Mouse (Mus musculus): ENCODE results near the gene Slc41a2.

Gene Slc41a2

GRCm38 (mm10) chr10:83228626-83229025 lies 109.1 kb downstream of the Slc41a2 start:
- DNase-seq (ENCODE audit: low spot score in 2 of 2), result no peak

GRCm38 (mm10) chr10:83224999-83225398 lies 112.7 kb downstream of the Slc41a2 start:
- DNase-seq (ENCODE audit: low spot score in 2 of 2), result no peak

DNA sequence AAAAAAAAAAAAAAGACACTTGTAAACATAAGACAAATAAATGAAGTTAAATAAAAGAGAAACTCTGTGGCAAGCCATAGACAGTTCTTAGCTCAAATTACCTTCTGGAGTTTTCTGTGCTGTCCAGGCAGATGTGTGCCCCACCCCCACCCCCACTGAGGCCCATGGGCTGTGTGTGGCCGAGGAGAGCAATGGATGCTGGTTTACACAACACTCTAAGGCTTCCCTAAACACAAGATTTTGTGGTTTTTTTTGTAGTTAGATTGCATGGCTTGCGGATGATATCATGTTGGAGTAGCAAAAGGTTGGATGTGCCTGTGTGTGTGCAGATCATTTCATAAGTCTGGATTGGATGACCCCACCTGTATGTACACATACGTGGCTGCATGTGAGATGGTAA lies 116.8 kb downstream of the Slc41a2 start:
- no peak for DNase-seq (ENCODE audit: low spot score in 2 of 2)

- DNase-seq (ENCODE audit: low spot score in 2 of 2), result no peak
Measured at GRCm38 (mm10) chr10:83220217-83220616, 117.5 kb downstream of the Slc41a2 start.

DNA sequence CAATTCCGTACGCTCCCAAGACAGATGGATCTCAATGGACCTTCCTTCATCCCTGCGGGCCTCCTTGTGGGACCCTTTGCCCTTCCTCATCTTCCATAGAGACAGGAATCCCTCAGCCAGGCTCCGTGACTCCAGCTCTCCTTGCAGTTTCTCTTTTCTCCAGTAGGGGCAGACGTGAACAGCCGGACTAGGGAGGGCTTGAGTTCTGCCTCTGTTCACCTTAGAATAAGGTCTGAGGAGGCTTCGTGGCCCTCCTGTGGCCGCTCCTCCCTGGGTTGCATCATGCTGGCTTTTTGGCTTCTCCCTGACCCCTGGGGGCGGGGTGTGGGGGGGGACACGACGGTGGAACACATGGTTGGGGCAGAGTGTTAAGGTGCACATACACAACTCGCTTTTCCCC lies 118.0 kb downstream of the Slc41a2 start:
- DNase-seq (ENCODE audit: low spot score in 2 of 2), result peak; percentile 15 to 30

DNA sequence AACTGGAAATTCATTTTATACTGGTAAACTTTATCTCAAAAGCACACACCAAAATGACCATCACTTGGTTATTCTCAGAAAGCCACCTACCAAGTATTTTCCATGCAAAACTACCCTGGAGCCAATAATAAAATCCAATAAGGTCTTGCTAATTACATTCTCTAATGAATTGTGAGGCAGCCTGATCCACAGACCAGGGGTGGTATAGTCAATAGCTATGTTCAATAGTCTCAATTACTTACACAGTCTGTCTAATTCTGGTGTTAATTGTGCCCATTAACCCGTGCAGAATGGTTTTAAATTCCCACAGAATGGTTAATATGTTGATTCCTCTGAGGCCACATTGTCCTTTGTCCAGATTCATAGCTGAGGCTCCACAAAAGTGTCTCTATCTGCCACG lies 118.9 kb downstream of the Slc41a2 start:
- DNase-seq (ENCODE audit: low spot score in 2 of 2), result no peak

- peak; percentile 28 to 57 for DNase-seq (ENCODE audit: low spot score in 2 of 2)
Measured at GRCm38 (mm10) chr10:83217256-83217655, 120.4 kb downstream of the Slc41a2 start.

DNA sequence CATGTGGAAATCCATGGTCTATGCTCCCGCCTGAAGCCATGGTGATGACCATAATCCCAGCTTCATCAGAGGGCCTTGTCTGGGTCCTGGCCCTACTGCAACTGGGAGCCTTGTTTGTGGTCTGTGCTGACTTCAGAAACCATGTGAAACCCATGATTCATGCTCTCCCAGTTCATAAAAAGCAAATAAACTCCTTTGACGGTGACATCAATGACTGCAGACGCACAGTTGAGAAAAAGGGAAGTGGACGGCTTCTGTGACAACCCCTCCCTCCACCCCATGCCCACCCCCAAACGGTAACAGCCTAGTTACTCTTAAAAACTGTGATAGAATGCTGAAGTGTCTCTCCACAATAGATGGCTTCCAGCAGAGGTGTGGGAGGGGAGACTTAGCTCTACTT lies 122.1 kb downstream of the Slc41a2 start:
- DNase-seq (ENCODE audit: low spot score in 2 of 2), result no peak

DNA sequence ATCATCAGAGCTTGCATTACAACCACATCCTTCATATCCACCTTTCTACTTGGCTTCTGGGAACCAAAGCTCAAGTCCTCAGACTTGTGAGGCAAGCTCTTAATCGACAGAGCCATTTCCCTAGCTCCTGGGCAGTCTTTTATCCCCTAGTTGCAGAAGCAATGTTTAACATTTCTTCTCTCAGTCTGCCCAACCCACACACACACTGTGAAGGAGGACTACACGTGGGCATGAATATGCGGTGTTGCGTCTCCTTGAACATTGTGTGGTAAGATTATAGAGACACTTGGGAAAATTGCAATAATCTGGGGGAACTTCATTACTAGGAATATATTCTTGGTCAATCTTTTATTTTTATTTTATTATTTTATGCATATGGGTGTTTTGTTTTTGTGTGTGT lies 125.1 kb downstream of the Slc41a2 start:
- DNase-seq (ENCODE audit: low spot score in 2 of 2), result no peak

- no peak for DNase-seq (ENCODE audit: low spot score in 2 of 2)
Measured at GRCm38 (mm10) chr10:83210968-83211583, 126.6 kb downstream of the Slc41a2 start.

DNA sequence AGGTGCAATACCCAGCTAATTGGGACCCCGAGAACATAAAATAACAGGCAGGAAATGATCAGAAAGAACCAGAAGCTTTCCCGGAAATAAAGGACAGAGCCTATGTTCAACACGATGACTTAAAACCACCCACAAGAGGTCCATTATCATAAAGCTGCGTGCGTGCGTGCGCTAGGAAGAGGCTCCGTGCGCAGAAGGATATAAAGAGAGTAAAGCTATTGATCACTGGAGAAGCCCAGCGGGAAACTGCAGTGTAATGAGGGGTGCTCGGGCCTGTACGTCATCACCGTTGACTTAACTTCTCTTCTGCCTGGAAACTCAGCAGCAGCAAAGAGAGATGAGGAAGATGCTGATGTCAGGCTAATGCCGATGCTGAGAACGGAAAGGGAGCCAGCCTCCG lies 127.6 kb downstream of the Slc41a2 start:
- no peak for DNase-seq (ENCODE audit: low spot score in 2 of 2)

DNA sequence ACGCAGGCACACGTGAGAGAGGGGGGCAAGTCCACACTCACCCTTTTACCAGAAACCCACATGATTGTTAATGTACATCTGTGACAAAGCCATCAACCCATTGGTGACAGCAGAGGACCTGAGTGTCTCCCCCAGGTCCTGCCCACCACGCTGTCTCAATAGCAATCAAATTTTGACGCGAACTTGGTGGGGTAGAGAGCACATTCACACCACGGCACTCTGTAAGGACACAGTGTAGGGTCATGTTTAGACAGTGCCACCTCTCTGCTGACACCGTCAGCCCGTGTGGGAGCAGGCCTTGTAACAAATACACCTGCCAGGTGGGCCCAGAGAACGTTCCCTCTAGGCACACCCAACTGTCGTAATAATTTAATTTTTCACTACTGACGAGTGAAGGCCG lies 128.3 kb downstream of the Slc41a2 start:
- DNase-seq (ENCODE audit: low spot score in 2 of 2), result no peak

DNA sequence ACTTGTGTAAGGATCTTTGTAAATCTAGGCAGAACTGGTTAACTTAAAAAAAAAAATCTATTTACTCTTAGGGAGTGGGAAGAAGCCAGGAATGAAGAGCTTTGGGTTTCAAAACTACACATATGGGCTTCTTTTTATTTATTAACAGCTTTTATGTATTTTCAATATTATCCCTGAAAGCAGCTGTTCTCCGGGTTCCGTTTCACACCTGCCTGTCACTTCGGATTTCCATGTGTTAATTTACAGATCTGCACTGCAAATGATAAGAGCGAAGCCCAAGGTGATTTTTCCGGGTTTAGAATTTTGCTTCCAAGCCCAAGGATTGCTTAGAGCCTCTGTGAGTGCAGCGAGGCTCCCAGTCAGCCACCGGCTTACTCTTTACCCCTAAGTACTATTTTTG lies 129.2 kb downstream of the Slc41a2 start:
- no peak for DNase-seq (ENCODE audit: low spot score in 2 of 2)

DNA sequence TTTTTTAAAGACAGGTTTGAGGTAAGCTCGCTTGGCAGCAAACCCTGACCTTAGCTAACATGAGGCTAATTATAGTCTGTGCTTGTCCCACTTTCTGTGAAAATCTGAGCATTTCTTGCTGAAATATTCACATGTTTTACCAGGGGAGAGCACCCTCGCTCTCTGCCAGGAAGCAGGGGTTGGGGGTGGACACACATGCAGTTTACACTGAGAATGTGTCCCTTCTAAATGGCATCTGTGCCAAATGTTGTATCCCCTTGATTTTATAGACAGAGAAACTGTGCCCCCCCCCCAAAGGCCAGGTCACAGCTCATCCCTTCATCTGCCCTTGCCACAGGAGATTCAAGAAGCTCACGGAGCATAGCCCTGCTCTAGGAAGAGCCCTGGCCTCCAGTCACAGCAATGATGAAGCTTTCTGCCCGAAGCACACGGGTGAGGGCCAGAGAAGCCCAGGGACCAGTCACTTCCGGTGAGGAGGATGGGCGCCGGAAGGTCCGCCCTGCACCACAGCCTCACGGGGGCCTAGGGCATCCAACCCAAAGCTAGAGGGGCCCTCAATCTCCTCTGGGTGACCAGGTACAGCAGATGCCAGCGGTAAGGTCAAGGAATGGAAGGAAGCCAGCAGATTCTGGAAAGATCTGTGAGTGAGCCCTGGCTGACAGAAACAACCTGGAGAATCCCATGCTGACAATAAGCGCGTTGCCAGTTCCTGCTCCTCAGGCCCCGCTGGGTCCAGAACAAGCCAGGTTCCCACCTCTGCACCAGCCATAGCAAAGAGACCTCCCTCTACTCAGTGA lies 134.6 kb downstream of the Slc41a2 start:
- DNase-seq (ENCODE audit: low spot score in 2 of 2), result no peak

GRCm38 (mm10) chr10:83201525-83201924 lies 136.2 kb downstream of the Slc41a2 start:
- no peak for DNase-seq (ENCODE audit: low spot score in 2 of 2)

DNA sequence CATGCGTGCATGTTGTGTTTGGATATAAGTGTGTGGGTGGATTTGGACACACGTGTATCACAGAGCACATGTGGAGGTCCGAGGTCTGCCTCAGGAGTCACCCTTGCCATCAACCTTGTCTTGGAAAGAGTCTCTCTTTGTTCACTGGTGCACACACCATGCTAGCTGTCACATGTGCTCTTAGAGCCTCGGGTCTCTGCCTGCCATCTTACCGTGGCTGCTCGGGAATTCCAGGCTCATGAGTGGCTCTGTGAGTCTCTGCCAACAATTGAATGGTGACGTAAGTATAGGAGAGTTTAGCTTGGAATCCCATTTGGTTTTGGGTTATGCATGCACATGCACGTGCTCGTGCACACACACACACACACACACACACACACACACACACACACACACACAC lies 138.4 kb downstream of the Slc41a2 start:
- DNase-seq (ENCODE audit: low spot score in 2 of 2), result no peak

GRCm38 (mm10) chr10:83198692-83199091 lies 139.0 kb downstream of the Slc41a2 start:
- DNase-seq (ENCODE audit: low spot score in 2 of 2), result no peak

- peak; percentile 26 to 75 for DNase-seq (ENCODE audit: low spot score in 2 of 2)
Measured at GRCm38 (mm10) chr10:83197690-83198336, 139.9 kb downstream of the Slc41a2 start.

DNA sequence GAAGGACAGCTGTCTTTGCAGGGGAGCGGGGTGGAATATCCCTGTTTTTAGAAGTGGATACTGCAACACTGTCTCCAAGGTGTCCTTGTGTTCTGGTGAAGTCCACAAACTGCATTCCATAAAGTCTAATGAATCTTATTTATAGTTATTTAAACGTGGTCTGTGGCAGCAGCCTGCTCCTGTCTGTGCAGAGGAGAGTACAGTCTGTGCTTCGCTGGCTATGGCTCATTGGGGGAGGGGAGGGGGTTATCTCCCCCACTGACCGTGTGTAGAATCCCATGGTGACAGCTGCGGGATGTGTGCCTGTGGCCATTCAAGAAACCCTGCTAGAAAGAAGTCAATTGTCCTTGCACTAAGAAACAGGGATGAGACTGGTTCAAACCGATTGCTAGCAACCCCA lies 145.7 kb downstream of the Slc41a2 start:
- DNase-seq (ENCODE audit: low spot score in 2 of 2), result no peak

DNA sequence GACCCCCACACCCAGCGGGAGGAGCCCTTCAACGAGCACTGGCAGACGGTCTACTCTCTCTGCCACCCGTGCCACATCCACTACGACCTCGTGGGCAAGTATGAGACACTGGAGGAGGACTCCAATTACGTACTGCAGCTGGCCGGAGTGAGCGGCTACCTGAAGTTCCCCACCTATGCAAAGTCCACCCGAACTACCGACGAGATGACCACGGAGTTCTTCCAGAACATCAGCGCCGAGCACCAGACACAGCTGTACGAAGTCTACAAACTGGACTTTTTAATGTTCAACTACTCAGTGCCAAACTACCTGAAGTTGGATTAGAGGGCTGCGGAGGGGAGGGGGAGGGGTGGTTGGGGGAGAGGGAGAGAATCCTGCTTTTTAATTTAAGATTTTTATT lies 146.2 kb downstream of the Slc41a2 start:
- DNase-seq (ENCODE audit: low spot score in 2 of 2), result no peak

GRCm38 (mm10) chr10:83189071-83189470 lies 148.6 kb downstream of the Slc41a2 start:
- no peak for DNase-seq (ENCODE audit: low spot score in 2 of 2)

- DNase-seq (ENCODE audit: low spot score in 2 of 2), result no peak
Measured at GRCm38 (mm10) chr10:83186984-83187383, 150.7 kb downstream of the Slc41a2 start.

DNA sequence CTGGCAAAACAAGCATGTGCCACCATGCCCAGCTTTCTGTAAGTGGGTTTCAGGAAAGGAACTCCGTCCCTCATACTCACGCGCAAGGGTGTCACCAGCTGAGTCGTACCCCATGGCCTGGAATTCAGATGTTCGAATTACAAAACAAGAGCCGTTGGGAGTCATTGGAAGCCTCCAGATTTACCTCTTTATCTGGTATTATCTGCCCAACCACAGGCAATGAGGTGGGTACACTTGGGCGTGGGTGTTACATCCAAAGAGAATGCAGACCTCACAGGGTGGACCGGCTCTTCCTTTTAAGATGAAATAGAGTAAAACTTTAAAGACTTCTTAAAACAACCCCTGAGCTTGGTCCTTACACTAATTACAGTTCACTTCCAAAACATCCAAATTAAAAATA lies 151.5 kb downstream of the Slc41a2 start:
- no peak for DNase-seq (ENCODE audit: low spot score in 2 of 2)
